Mouse (Mus musculus) testis, adult 2 months (tissue): ENCODE results near the gene Dhdds.

Experiments used
- CTCF ChIP-seq: fragments of 200-500 bp; IDR thresholded peaks from 2 replicates; pipeline ENCODE4 v1.5.1; 2012; ENCODE audit warnings: low read depth, mild to moderate bottlenecking, inconsistent platforms, low read length, moderate library complexity; ENCODE audit not compliant: control insufficient read depth, insufficient read depth, insufficient replicate concordance
- POLR2A ChIP-seq: fragments of 200-500 bp; IDR thresholded peaks from 2 replicates; pipeline ENCODE4 v1.6.1; 2012; ENCODE audit warnings: low read depth, mild to moderate bottlenecking, inconsistent platforms, low read length, moderate library complexity; ENCODE audit not compliant: control insufficient read depth

DNA sequence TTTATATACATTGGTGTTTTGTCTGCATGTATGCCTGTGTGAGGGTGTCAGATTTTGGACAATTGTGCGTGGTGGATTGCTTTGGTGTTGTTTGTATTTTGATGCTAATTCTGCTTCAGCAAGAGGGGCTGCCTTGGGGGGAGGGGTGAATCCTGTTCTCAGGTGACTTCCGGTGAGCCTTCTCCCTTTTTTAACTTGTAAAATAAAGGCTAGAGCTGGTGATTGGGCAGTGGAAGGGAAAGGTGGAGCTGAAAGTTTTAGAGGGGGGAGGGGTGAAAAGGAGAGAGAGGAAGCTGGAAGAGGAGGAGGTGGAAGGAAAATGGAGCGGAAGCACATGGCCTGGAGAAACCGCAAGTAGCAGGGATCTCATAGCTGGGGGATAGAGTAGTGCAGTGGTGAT, 44.4 kb downstream of the Dhdds start:
- TF ChIP-seq POLR2A (no peak), CTCF (no peak)
